Mouse (Mus musculus) cortical plate, adult 2 months (tissue): Measurements from ENCODE around the gene Cpox.

Experiments used
- CTCF ChIP-seq: fragments of 200-500 bp; IDR thresholded peaks from 2 replicates; pipeline ENCODE4 v1.5.1; 2011; ENCODE audit warnings: mild to moderate bottlenecking, control low read depth, low read length; ENCODE audit not compliant: insufficient read depth; ENCODE audit errors: extremely low read depth
- POLR2A ChIP-seq: fragments of 200-500 bp; IDR thresholded peaks from 2 replicates; pipeline ENCODE4 v1.6.1; 2011; ENCODE audit warnings: mild to moderate bottlenecking, low read length, control low read depth; ENCODE audit not compliant: insufficient read depth; ENCODE audit errors: extremely low read depth

DNA sequence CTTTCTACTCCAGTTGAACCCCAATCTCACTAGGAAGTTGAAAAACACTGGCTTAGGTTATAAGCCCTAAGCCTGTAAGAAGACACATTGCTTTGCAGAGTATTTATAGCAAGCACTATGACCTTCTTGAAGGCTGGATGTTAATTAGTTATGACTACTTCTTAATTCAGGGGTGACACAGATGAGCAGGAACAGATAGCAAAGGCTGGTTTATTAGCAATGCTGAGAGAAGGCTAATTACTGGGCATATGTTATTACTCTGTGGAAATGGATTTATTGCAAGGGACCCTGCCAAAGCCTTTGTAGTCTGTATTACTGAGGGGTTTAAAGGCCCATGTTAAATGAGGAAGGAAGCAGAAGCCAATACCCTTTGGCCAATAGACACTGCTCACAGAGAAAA is 34.9 kb downstream of the Cpox start:
- TF ChIP-seq CTCF (no peak), POLR2A (no peak)
